Comparison of ENCODE assay signal across 8 mouse cellular contexts in the genomic region with DNA sequence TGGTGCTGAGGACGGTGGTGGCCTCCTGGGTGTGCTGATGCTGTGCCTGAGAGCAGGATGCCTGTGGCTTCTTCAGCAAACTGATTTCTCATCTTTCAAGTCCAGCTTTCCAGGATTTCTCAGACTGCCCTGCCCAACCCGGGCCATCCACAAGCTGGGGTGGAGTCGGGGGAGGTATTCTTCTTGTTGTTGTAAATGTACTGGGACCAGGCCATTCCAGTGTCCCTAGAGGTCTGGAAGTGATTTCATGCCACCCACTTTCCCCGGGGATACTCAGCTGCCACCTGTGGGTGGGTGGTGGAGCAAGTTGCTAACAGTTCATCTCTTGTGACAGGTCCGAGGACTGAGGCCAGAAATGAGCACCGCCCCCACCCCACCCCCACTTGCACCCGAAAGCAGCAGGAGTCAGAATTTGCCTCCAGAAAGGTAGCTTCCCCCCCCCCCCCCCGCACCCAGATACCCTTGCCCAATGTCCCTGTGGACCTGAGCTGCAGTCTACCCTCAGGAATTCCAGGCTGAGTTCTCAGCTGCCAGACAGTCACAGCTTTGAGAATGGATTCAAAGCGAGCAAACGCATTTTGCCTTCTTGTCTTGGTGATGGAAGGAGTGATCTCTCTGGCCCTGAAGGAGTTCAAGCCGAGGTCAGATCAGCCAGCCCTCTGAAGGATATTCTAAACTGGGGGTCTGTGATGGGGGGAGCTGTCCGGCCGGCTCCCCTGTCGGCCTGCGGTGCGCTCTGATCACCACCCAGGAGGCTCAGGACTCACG. TPM values are rescaled to one million over a fixed set of nuclear protein-coding genes. Genes with fewer than 3 reads are reported as not detected.
DNase-seq lines count a peak whose midpoint lies in the region; ATAC-seq and TF ChIP-seq lines count a peak whose summit lies in the region.

No protein-coding gene starts in this region.

- H3K4me2 ChIP-seq in lung, embryonic 15.5 days = peak overlapping the region; percentile 97
- peak overlapping the region; percentile 93 for H3K4me2 ChIP-seq in hindbrain, embryonic 12.5 days (replicated peaks)
- H3K4me2 ChIP-seq in liver, embryonic 12.5 days = peak overlapping the region; percentile 98

- no peaks in the 10 kb centered on the region for H3K9me3 ChIP-seq in lung, embryonic 15.5 days
- H3K9me3 ChIP-seq in hindbrain, embryonic 12.5 days (replicated peaks) = no peaks in the 10 kb centered on the region
- no peaks in the 10 kb centered on the region for H3K9me3 ChIP-seq in liver, embryonic 12.5 days (replicated peaks)

- H3K27ac ChIP-seq in lung, embryonic 15.5 days = peak overlapping the region; percentile 100
- H3K27ac ChIP-seq in hindbrain, embryonic 12.5 days = peak overlapping the region; percentile 99
- H3K27ac ChIP-seq in liver, embryonic 12.5 days = peak overlapping the region; percentile 18; the same call in 1 of the 2 replicates
- peak overlapping the region; percentile 51 for H3K27ac ChIP-seq in small intestine, adult 2 months (ENCODE audit: insufficient read depth, low read depth, low read length)

- 0 out of 2 replicates have a peak, but pooled peaks have one; percentile 0 for ATAC-seq in lung, embryonic 15.5 days (ENCODE audit: borderline replicate concordance, extremely low read depth, low FRiP score, low TSS enrichment)
- ATAC-seq in hindbrain, embryonic 12.5 days (ENCODE audit: low FRiP score) = no peak
- ATAC-seq in liver, embryonic 12.5 days = no peak

- WGBS in lung, embryonic 15.5 days = 4% methylated on average over 17 of the region's 17 CpGs
- WGBS in hindbrain, embryonic 12.5 days = under 1% methylated on average over 17 of the region's 17 CpGs
- 12% methylated on average over 17 of the region's 17 CpGs for WGBS in liver, embryonic 12.5 days (ENCODE audit: insufficient replicate concordance)
- WGBS in small intestine, adult 2 months = 6% methylated on average over 17 of the region's 17 CpGs

- peaks cover 53% of the 10 kb centered on the region for H3K4me1 ChIP-seq in lung, embryonic 15.5 days
- peaks cover 34% of the 10 kb centered on the region for H3K4me1 ChIP-seq in hindbrain, embryonic 12.5 days
- H3K4me1 ChIP-seq in liver, embryonic 12.5 days = peaks cover 66% of the 10 kb centered on the region
- H3K4me1 ChIP-seq in small intestine, adult 2 months (ENCODE audit: control insufficient read depth, insufficient read depth, insufficient read length, low read length) = peaks cover 42% of the 10 kb centered on the region

- H3K36me3 ChIP-seq in lung, embryonic 15.5 days = no peaks in the 10 kb centered on the region
- no peaks in the 10 kb centered on the region for H3K36me3 ChIP-seq in hindbrain, embryonic 12.5 days
- H3K36me3 ChIP-seq in liver, embryonic 12.5 days = no peaks in the 10 kb centered on the region
- H3K36me3 ChIP-seq in small intestine, adult 2 months (ENCODE audit: control insufficient read depth, insufficient read depth, low read length) = no peaks in the 10 kb centered on the region

- no peaks in the 10 kb centered on the region for H3K27me3 ChIP-seq in lung, embryonic 15.5 days
- H3K27me3 ChIP-seq in hindbrain, embryonic 12.5 days = 0 out of 2 replicates have a peak, but pooled peaks cover 2% of the 10 kb centered on the region
- peaks cover 99% of the 10 kb centered on the region for H3K27me3 ChIP-seq in liver, embryonic 12.5 days (replicated peaks)
- no peaks in the 10 kb centered on the region for H3K27me3 ChIP-seq in small intestine, adult 2 months (ENCODE audit: control insufficient read depth, insufficient read depth, low read length)

- TF ChIP-seq POLR2A in small intestine, adult 2 months (IDR thresholded peaks at IDR 0.05; ENCODE audit: low read depth, low read length) = 0 out of 2 replicates have a peak, but pooled peaks have one; percentile 10

- DNase-seq in lung, postnatal 36 days = no peak
- peak; percentile 51 to 69 for DNase-seq in cerebellum, postnatal 25 days
- no peak for DNase-seq in ovary, adult 18-20 months (ENCODE audit: low spot score)
- DNase-seq in layer of hippocampus, adult 8-10 months (ENCODE audit: low spot score in 2 of 2) = no peak

- no peak for TF ChIP-seq CTCF in small intestine, adult 2 months (IDR thresholded peaks at IDR 0.05; ENCODE audit: extremely low read depth, insufficient read length, insufficient replicate concordance, low read depth, low read length)

- H3K4me3 ChIP-seq in lung, embryonic 15.5 days = peak overlapping the region; percentile 84
- peak overlapping the region; percentile 97 for H3K4me3 ChIP-seq in hindbrain, embryonic 12.5 days
- peak overlapping the region; percentile 73 for H3K4me3 ChIP-seq in liver, embryonic 12.5 days
- H3K4me3 ChIP-seq in small intestine, adult 2 months (ENCODE audit: low read depth, low read length) = peak overlapping the region; percentile 97

- H3K9ac ChIP-seq in lung, embryonic 15.5 days = peak overlapping the region; percentile 52
- H3K9ac ChIP-seq in hindbrain, embryonic 12.5 days = peak overlapping the region; percentile 100
- peak overlapping the region; percentile 74 for H3K9ac ChIP-seq in liver, embryonic 12.5 days

RNA-seq across cellular contexts. Expression of a gene that starts 2.1 kb away (rescaled TPM):
- 19.8 and 23.8 TPM in 2 replicates for polyA plus RNA-seq in lung, embryonic 15.5 days (2015; fragmentation: Nextera tagmentation; extraction: Ambion mirVana)
- 66.5 and 69.4 TPM in 2 replicates for polyA plus RNA-seq in hindbrain, embryonic 12.5 days (2016; fragmentation: Nextera tagmentation; extraction: Ambion mirVana)
- polyA plus RNA-seq in liver, embryonic 12.5 days (2016; fragmentation: Nextera tagmentation; extraction: Ambion mirVana) = 9.1 and 10.2 TPM in 2 replicates
- 35.0 and 91.5 TPM in 2 replicates for polyA plus RNA-seq in small intestine, adult 2 months (2012; rRNA removed)
- total RNA-seq in layer of hippocampus, adult 8-10 months (2022) = 100 to 1,000 TPM in 1 of 4 experiments, 10 to 100 TPM in 3; 77.0 to 102 (median 92.7) TPM

Comparison
In these comparisons a context has a peak if more than half of its experiments do, and no peak if none do; other contexts are left out.
1. H3K27ac ChIP-seq: peak in every context shown above with its lines; median percentile 100 in lung, embryonic 15.5 days; 99 in hindbrain, embryonic 12.5 days; 51 in small intestine, adult 2 months; 18 in liver, embryonic 12.5 days.
2. DNase-seq: peak in cerebellum, postnatal 25 days (2 of 2); none in lung, postnatal 36 days (single experiment), ovary, adult 18-20 months (single experiment) and layer of hippocampus, adult 8-10 months (0 of 2).
3. Peak in every context shown above with its lines, with median percentiles within 50 percentile points of each other: H3K4me2 ChIP-seq, H3K4me3 ChIP-seq and H3K9ac ChIP-seq.